Mouse (Mus musculus) hindbrain, embryonic 14.5 days (tissue): ENCODE measurements around the gene Ergic1. TPM values are rescaled to one million over a fixed set of nuclear protein-coding genes. Genes with fewer than 3 reads are reported as not detected.

Source experiments
- ATAC-seq: fragments of 200-750 bp; cut with Nextera tagmentation; 2 replicates; pipeline ENCODE4 v1.8.0; 2017; ENCODE audit warnings: moderate number of reproducible peaks, mild to moderate bottlenecking, moderate TSS enrichment, moderate library complexity; ENCODE audit not compliant: low FRiP score
- DNase-seq: peaks from one replicate; pipeline ENCODE4 v3.0.0-alpha.2; 2015; ENCODE audit warnings: low spot score
- H3K27ac ChIP-seq: fragments of 300-500 bp; sonication (generic); 2 replicates; pipeline ENCODE4 v1.5.1; 2014; ENCODE audit warnings: mild to moderate bottlenecking, moderate library complexity
- H3K27me3 ChIP-seq: fragments of 300-500 bp; sonication (generic); 2 replicates; pipeline ENCODE4 v1.6.1; 2014; ENCODE audit warnings: mild to moderate bottlenecking, low read length, mixed read lengths; ENCODE audit not compliant: control insufficient read depth, insufficient read depth
- H3K36me3 ChIP-seq: fragments of 300-500 bp; sonication (generic); replicated peaks from 2 replicates; pipeline ENCODE4 v1.6.1; 2014; ENCODE audit not compliant: control insufficient read depth, insufficient read depth
- H3K4me1 ChIP-seq: fragments of 300-500 bp; sonication (generic); replicated peaks from 2 replicates; pipeline ENCODE4 v1.6.1; 2014; ENCODE audit warnings: antibody characterized with exemption, low read length, mixed read lengths; ENCODE audit not compliant: control insufficient read depth, insufficient read depth
- H3K4me2 ChIP-seq: fragments of 300-500 bp; sonication (generic); replicated peaks from 2 replicates; pipeline ENCODE4 v1.6.1; 2014; ENCODE audit warnings: mild to moderate bottlenecking, moderate library complexity
- H3K4me3 ChIP-seq: fragments of 300-500 bp; sonication (generic); replicated peaks from 2 replicates; pipeline ENCODE4 v1.5.1; 2014; ENCODE audit warnings: mild to moderate bottlenecking, low read length
- H3K9ac ChIP-seq: fragments of 300-500 bp; sonication (generic); 2 replicates; pipeline ENCODE4 v1.6.1; 2014
- H3K9me3 ChIP-seq: fragments of 300-500 bp; sonication (generic); 2 replicates; pipeline ENCODE4 v1.6.1; 2016; ENCODE audit warnings: low read length; ENCODE audit not compliant: control insufficient read depth
- WGBS: fragments of 180-500 bp; shearing (Covaris S2); extraction: QIAGEN DNeasy Blood & Tissue Kit; methylation state at CpG from one replicate; pipeline ENCODE4 v1.1.7; 2014; 5-methylcytosine and 5-hydroxymethylcytosine counted together
- polyA plus RNA-seq: library from polyadenylated mRNA; unstranded; fragments of >200 nt; fragmentation: Nextera tagmentation; extraction: Ambion mirVana; gene quantifications from 2 replicates; pipeline ENCODE4 v1.2.1, GENCODE M21; 2014

Ergic1 gene
- polyA plus RNA-seq, 1 experiment from 2014 or later, result 110 TPM

DNA sequence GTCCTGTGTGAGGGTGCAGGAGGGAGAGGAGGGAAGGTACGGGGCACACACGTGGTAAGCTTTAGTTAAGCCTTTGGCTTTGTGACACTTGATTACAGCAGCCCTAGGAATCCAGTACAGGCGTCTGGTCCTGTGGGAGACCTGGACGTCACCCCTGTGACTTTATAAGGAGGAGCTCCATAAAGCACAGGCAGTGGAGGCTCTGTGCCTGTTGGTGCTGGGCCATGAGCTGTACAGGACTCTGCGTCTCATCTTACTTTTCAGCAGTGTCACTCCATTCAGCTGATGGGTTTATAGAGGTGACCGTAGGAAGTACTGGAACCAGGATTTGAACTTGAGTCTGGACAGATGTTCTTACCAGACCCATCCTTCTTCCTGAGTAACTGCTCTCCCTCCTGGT is 62.7 kb downstream of the Ergic1 start:
- no peaks in the 10 kb centered on the region for H3K4me1 ChIP-seq
- ATAC-seq (no peak), DNase-seq (no peak)
- H3K4me3 ChIP-seq, result no peak overlapping the region
- H3K27ac ChIP-seq, result no peak overlapping the region
- WGBS, result 93% methylated on average over 6 of the region's 6 CpGs
- no peak overlapping the region for H3K4me2 ChIP-seq
- no peaks in the 10 kb centered on the region for H3K9me3 ChIP-seq
- H3K36me3 ChIP-seq, result peaks cover 76% of the 10 kb centered on the region
- no peak overlapping the region for H3K9ac ChIP-seq
- no peaks in the 10 kb centered on the region for H3K27me3 ChIP-seq

DNA sequence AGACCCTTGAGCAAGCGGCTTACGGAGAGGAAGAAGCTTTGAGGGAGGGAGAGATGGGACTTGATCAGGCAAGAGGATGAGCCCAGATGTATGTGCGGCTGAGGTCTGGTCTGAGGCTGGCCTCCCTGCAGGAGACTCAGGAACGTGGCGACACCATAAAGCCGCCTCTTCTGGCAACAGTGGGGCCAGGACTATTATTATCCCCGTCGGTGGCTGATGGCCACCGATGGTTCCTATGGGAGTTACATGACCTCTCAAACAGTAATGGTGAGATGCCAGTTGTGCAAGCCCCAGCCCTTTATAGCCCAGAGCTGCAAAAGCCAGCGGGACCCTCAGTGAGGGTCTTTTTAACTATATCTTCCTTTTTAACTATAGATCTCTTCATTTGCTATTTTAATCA is 63.7 kb downstream of the Ergic1 start:
- Histone ChIP-seq H3K4me3 (no peak overlapping the region), H3K4me2 (no peak overlapping the region), H3K27me3 (no peaks in the 10 kb centered on the region), H3K36me3 (peaks cover 82% of the 10 kb centered on the region), H3K4me1 (no peaks in the 10 kb centered on the region), H3K9ac (no peak overlapping the region), H3K9me3 (no peaks in the 10 kb centered on the region), H3K27ac (no peak overlapping the region)
- no peak for ATAC-seq
- DNase-seq, result no peak
- 90% methylated on average over 10 of the region's 10 CpGs for WGBS

DNA sequence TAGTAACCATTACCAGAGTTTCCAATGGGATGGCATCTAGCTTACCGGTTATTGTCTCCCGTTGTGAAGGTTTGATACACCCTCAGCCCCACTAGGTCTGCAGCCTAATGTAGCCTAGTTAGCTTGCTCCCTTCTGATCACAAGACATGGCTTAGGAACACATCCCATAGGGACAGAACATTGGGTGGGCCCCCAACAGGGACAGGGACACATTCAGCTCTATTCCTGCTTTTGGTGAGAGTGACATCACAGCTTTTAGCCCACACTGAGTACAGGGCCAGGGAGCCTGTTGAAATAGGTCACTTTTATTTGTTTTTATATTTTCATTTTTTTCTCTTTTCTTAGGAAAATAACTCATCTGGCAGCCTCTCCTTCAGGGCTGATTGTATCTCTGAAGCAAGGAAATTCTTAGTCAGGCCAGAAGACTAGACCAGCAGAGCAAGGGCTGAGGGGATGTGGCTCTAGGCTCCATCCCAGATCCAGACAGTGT is 64.3 kb downstream of the Ergic1 start:
- H3K27ac ChIP-seq, result no peak overlapping the region
- WGBS, result 97% methylated on average over 2 of the region's 2 CpGs
- no peaks in the 10 kb centered on the region for H3K27me3 ChIP-seq
- H3K36me3 ChIP-seq, result peaks cover 88% of the 10 kb centered on the region
- H3K4me1 ChIP-seq, result no peaks in the 10 kb centered on the region
- no peak overlapping the region for H3K4me2 ChIP-seq
- no peaks in the 10 kb centered on the region for H3K9me3 ChIP-seq
- H3K4me3 ChIP-seq, result no peak overlapping the region
- no peak overlapping the region for H3K9ac ChIP-seq
- DNase-seq, result no peak
- ATAC-seq, result no peak

DNA sequence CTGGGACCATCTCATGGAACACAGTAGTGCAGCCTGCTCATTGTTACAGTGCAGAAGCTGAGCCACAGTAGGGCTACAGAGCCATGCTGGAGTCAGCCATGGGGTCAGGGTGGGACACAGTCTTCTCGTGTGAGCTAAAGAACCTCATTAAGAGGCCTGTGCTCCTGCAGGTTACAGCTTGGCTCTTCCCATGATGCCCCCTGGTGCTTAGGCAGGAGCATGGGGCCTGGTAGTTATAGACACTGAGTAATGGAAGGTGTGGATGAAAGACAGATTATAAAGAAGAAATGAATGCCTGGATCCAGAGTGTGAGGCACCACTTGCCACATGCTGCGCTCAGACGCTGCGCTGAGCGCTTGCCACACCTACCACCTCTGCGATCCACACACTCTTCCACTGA is 67.2 kb downstream of the Ergic1 start:
- ATAC-seq, result no peak
- Histone ChIP-seq H3K9me3 (no peaks in the 10 kb centered on the region), H3K27me3 (no peaks in the 10 kb centered on the region), H3K27ac (no peak overlapping the region), H3K4me1 (no peaks in the 10 kb centered on the region), H3K9ac (no peak overlapping the region), H3K4me3 (no peak overlapping the region), H3K4me2 (no peak overlapping the region), H3K36me3 (peaks cover 98% of the 10 kb centered on the region)
- DNase-seq, result no peak
- WGBS, result 92% methylated on average over 6 of the region's 6 CpGs

DNA sequence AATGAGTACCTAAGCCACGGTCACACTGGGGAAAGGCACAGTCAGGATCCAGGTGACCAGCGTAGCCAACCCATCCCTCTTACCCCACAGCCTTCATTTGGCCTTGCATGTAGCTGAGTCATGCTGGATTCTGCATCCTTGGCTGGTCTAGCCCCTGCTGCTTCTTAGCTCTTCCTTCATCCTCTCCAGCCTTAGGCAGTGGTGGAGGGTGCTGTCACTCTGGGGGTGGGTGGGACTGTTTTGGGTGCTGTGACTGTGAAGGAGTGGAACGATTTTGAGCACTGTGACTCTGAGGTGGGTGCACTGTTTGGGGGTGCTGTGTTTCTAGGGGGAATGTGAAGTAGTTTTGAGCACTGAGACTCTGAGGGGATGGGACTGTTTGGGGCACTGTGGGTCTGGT is 67.6 kb downstream of the Ergic1 start:
- peaks cover 98% of the 10 kb centered on the region for H3K36me3 ChIP-seq
- no peak overlapping the region for H3K4me3 ChIP-seq
- 98% methylated on average over 3 of the region's 3 CpGs for WGBS
- ATAC-seq, result no peak
- H3K4me1 ChIP-seq, result no peaks in the 10 kb centered on the region
- no peaks in the 10 kb centered on the region for H3K9me3 ChIP-seq
- H3K27ac ChIP-seq, result no peak overlapping the region
- H3K4me2 ChIP-seq, result no peak overlapping the region
- DNase-seq, result no peak
- no peak overlapping the region for H3K9ac ChIP-seq
- no peaks in the 10 kb centered on the region for H3K27me3 ChIP-seq

DNA sequence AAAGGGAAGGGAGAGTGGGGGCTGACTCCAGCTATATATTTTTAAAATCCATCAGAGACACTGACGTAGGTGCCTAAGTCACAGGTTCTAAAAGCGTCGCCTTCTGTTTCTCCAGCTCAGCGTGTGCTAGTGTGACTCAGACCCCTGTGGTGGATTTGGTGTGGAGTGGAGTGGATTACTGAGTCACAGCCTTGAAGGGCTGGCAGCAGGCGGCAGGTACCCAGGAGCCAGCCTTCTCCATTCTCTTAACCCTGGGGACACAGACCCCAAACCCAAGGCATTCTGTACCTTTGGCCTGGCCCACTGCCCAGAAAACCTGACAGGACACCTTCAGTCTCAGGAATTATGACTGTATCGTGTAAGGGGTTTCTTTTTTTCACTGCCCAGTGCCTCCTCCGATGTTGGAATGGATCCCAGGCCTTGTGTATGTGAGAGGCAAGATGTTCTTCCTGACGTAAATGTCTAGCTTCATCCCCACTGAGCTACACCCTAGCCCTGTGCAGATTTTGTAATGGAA is 70.6 kb downstream of the Ergic1 start:
- Histone ChIP-seq H3K36me3 (peaks cover 96% of the 10 kb centered on the region), H3K4me1 (no peaks in the 10 kb centered on the region), H3K4me3 (no peak overlapping the region), H3K27ac (no peak overlapping the region), H3K4me2 (no peak overlapping the region), H3K27me3 (no peaks in the 10 kb centered on the region), H3K9ac (no peak overlapping the region), H3K9me3 (no peaks in the 10 kb centered on the region)
- DNase-seq (no peak), ATAC-seq (no peak)
- WGBS, result 89% methylated on average over 8 of the region's 8 CpGs

DNA sequence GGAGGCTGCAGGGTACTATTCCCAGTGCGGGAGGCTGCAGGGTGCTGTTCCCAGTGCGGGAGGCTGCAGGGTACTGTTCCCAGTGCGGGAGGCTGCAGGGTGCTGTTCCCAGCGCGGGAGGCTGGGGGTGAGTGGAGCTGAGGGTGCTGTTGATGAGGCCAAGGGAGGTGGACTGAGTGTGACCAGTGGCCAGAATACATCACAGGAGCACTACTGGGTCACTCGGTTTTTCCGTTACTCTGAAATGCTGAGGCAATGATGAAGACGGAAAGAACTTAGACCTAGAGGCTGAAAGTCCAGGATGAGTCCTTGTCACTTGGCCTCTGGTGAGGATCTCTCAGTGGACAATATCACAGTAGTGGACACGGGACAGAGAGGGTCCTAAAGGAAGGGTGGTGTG is 71.9 kb downstream of the Ergic1 start:
- no peak overlapping the region for H3K27ac ChIP-seq
- no peaks in the 10 kb centered on the region for H3K9me3 ChIP-seq
- WGBS, result 98% methylated on average over 9 of the region's 9 CpGs
- H3K4me2 ChIP-seq, result no peak overlapping the region
- no peak overlapping the region for H3K4me3 ChIP-seq
- ATAC-seq, result no peak
- no peak overlapping the region for H3K9ac ChIP-seq
- H3K4me1 ChIP-seq, result no peaks in the 10 kb centered on the region
- no peaks in the 10 kb centered on the region for H3K27me3 ChIP-seq
- DNase-seq, result no peak
- peaks cover 94% of the 10 kb centered on the region for H3K36me3 ChIP-seq

DNA sequence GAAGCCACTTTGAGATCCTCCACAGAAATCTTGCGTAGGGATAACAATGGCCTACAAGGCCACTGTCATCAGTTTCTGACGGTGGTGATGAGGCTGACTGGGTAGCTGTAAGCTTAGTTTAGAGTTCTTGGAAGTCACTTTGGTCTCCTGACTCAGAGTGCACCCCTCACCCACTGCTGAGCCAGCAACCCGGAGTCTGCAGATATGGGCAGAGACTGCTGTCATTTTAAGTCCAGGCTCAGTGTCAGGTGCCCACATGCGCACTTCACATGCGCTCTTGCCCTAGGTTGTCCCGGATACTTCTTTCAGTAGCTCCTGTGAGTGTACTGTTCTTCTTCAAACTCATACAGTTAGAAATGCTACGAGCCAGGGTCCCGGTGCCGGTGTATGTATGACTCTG is 72.6 kb downstream of the Ergic1 start:
- no peak for ATAC-seq
- 91% methylated on average over 9 of the region's 9 CpGs for WGBS
- peaks cover 94% of the 10 kb centered on the region for H3K36me3 ChIP-seq

DNA sequence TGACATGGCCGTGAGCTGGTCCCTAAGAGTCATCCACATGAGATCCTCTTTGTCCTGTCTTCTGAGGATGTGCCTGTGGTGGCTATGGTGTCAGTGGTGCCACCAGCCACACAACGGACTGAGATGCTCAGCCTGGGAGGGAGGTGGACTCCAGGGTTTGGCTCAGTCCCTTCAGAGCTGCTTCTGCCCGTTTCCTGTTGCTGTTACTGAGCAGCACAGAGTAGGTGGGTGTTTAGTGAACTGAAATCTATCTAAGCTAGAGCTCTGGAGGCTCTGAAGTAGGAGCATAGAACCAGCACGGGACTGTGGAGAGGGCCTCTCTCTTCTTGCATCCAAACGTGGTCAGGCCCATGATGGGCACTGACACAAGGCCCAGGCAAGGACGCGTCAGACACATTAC is 73.2 kb downstream of the Ergic1 start:
- no peaks in the 10 kb centered on the region for H3K4me1 ChIP-seq
- no peaks in the 10 kb centered on the region for H3K9me3 ChIP-seq
- no peak overlapping the region for H3K4me2 ChIP-seq
- H3K36me3 ChIP-seq, result peaks cover 94% of the 10 kb centered on the region
- H3K27me3 ChIP-seq, result no peaks in the 10 kb centered on the region
- no peak overlapping the region for H3K27ac ChIP-seq
- H3K4me3 ChIP-seq, result no peak overlapping the region
- H3K9ac ChIP-seq, result no peak overlapping the region
- DNase-seq, result no peak
- no peak for ATAC-seq
- 95% methylated on average over 7 of the region's 7 CpGs for WGBS

More for the DNA sequence above, 72.6 kb downstream of the Ergic1 start:
- Histone ChIP-seq H3K27ac (no peak overlapping the region), H3K9me3 (no peaks in the 10 kb centered on the region), H3K4me3 (no peak overlapping the region), H3K27me3 (no peaks in the 10 kb centered on the region), H3K9ac (no peak overlapping the region), H3K4me2 (no peak overlapping the region), H3K4me1 (no peaks in the 10 kb centered on the region)
- DNase-seq, result no peak

DNA sequence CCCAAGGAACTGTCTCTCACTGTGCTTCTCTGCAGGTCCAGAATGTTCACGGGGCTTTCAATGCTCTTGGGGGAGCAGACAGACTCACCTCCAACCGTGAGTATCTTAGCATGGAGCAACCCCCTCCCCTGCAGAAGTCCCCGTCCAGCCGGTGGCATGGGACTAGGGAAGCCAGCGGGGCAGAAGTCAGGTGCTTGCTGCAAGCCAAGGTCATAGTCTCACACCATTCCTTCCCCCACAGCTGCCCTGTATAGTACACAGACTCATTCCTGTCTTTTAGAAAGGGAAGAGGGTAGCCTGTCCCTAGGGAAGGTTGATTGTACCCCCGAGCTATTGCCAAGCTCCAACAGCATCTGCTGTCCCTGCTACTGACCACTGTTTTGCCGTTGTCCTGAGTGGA is 74.7 kb downstream of the Ergic1 start:
- Histone ChIP-seq H3K9ac (no peak overlapping the region), H3K4me2 (no peak overlapping the region), H3K27ac (no peak overlapping the region), H3K4me1 (no peaks in the 10 kb centered on the region), H3K36me3 (peaks cover 93% of the 10 kb centered on the region), H3K27me3 (no peaks in the 10 kb centered on the region), H3K4me3 (no peak overlapping the region), H3K9me3 (no peaks in the 10 kb centered on the region)
- WGBS, result 85% methylated on average over 7 of the region's 7 CpGs
- no peak for DNase-seq
- no peak for ATAC-seq
